Mouse (Mus musculus) ES-E14 (cell line): ENCODE measurements around the gene Erich3.

Experiments used
- HCFC1 ChIP-seq: IDR thresholded peaks from 2 replicates; pipeline ENCODE4 v1.6.1; 2012; ENCODE audit warnings: low read length, inconsistent platforms, borderline replicate concordance; ENCODE audit not compliant: insufficient read depth
- MAFK ChIP-seq: IDR thresholded peaks from 2 replicates; pipeline ENCODE4 v1.6.1; 2014; ENCODE audit warnings: mild to moderate bottlenecking, low read depth, low read length, inconsistent platforms; ENCODE audit not compliant: insufficient read depth
- ZC3H11A ChIP-seq: IDR thresholded peaks from 2 replicates; pipeline ENCODE4 v1.6.1; 2012; ENCODE audit warnings: low read depth, mild to moderate bottlenecking, inconsistent platforms, low read length, borderline replicate concordance
- ZNF384 ChIP-seq: IDR thresholded peaks from 2 replicates; pipeline ENCODE4 v1.6.1; 2012; ENCODE audit warnings: low read depth, low read length, inconsistent platforms

- no peak for TF ChIP-seq MAFK
- TF ChIP-seq ZNF384, result no peak
- no peak for TF ChIP-seq HCFC1
- TF ChIP-seq ZC3H11A, result no peak
Measured at GRCm38 (mm10) chr3:154763374-154763773, 99.7 kb downstream of the Erich3 start.
